Mouse (Mus musculus) G1E (cell line): ENCODE measurements around the gene Uox.

Source experiments
- CTCF ChIP-seq: IDR thresholded peaks from 2 replicates; pipeline ENCODE4 v1.5.1; 2012; ENCODE audit warnings: low read depth, low read length, inconsistent platforms, mixed read lengths
- TAL1 ChIP-seq: conservative IDR thresholded peaks from 2 replicates; pipeline ENCODE4 v1.6.1; 2012; ENCODE audit warnings: low read depth, low read length, inconsistent platforms, mixed read lengths

- no peak for TF ChIP-seq CTCF
- no peak for TF ChIP-seq TAL1
These were observed 58.2 kb downstream of the Uox start for GRCm38 (mm10) chr3:146628227-146628982.
